Mouse (Mus musculus) CH12.LX (cell line): Measurements from ENCODE around the gene Nfia. TPM values are rescaled to one million over a fixed set of nuclear protein-coding genes. Genes with fewer than 3 reads are reported as not detected.

ENCODE experiments used
- DNase-seq: peaks from one replicate; pipeline ENCODE4 v3.0.0-alpha.2; 2013; ENCODE audit errors: extremely low read depth
- H3K27ac ChIP-seq: 2 replicates; pipeline ENCODE4 v1.5.1; 2012; ENCODE audit warnings: low read depth, mild to moderate bottlenecking, control low read depth, moderate library complexity; ENCODE audit not compliant: insufficient read depth
- H3K27me3 ChIP-seq: replicated peaks from 2 replicates; pipeline ENCODE3; 2012; ENCODE audit warnings: inconsistent platforms
- H3K36me3 ChIP-seq, 2 experiments: replicated peaks in 1 of 2; 2 replicates each; pipeline versions ENCODE3 to v1.6.1; 2012; ENCODE audit warnings: inconsistent platforms in 1 of 2, low read length in 1 of 2, mild to moderate bottlenecking in 1 of 2, mixed read lengths in 1 of 2, moderate library complexity in 1 of 2; ENCODE audit not compliant: control insufficient read depth in 1 of 2, insufficient read depth in 1 of 2
- H3K4me1 ChIP-seq, 2 experiments: 2 replicates each; pipeline ENCODE4 v1.6.1; 2012; ENCODE audit warnings: inconsistent platforms in 1 of 2, moderate library complexity in 1 of 2; ENCODE audit not compliant: insufficient read depth in 2 of 2, control insufficient read depth in 1 of 2
- H3K4me2 ChIP-seq: 2 replicates; pipeline ENCODE4 v1.6.1; 2012; ENCODE audit warnings: low read depth, mild to moderate bottlenecking, control low read depth; ENCODE audit not compliant: poor library complexity, insufficient read depth, severe bottlenecking
- H3K4me3 ChIP-seq, 3 experiments: fragments of 150-350 bp in 1 of 3; sonication (generic) in 1 of 3; replicated peaks in 1 of 3; 2 replicates each; pipeline versions ENCODE3 to v1.5.1; 2011 to 2012; ENCODE audit warnings: low read depth in 2 of 3, low read length in 2 of 3, mild to moderate bottlenecking in 2 of 3, moderate library complexity in 2 of 3, control low read depth in 1 of 3, improper control_type of control experiment in 1 of 3, inconsistent platforms in 1 of 3, mixed read lengths in 1 of 3; ENCODE audit not compliant: poor library complexity in 1 of 3
- H3K79me2 ChIP-seq: replicated peaks from 2 replicates; pipeline ENCODE4 v1.6.1; 2012; ENCODE audit warnings: mild to moderate bottlenecking, moderate library complexity; ENCODE audit not compliant: control insufficient read depth, poor library complexity, insufficient read depth, severe bottlenecking; ENCODE audit errors: extremely low read depth
- H3K9ac ChIP-seq: 2 replicates; pipeline ENCODE4 v1.6.1; 2012; ENCODE audit warnings: low read depth, mild to moderate bottlenecking, control low read depth, moderate library complexity; ENCODE audit not compliant: insufficient read depth
- H3K9me3 ChIP-seq: replicated peaks from 2 replicates; pipeline ENCODE3; 2012; ENCODE audit warnings: low read length, inconsistent platforms, mixed read lengths
- CHD2 ChIP-seq: IDR thresholded peaks from 2 replicates; pipeline ENCODE4 v1.6.1; 2011; ENCODE audit warnings: low read length, improper control_type of control experiment
- ELF1 ChIP-seq: IDR thresholded peaks from 2 replicates; pipeline ENCODE4 v1.6.1; 2014; ENCODE audit warnings: low read depth, mild to moderate bottlenecking, inconsistent platforms, low read length, improper control_type of control experiment
- HCFC1 ChIP-seq: IDR thresholded peaks from 2 replicates; pipeline ENCODE4 v1.6.1; 2012; ENCODE audit warnings: low read depth, mild to moderate bottlenecking, inconsistent platforms, low read length, improper control_type of control experiment
- JUND ChIP-seq: conservative IDR thresholded peaks from 2 replicates; pipeline ENCODE4 v1.6.1; 2011; ENCODE audit warnings: low read depth, low read length, improper control_type of control experiment
- MAX ChIP-seq: IDR thresholded peaks from 2 replicates; pipeline ENCODE4 v1.6.1; 2011; ENCODE audit warnings: low read length, improper control_type of control experiment
- MAZ ChIP-seq: IDR thresholded peaks from 2 replicates; pipeline ENCODE4 v1.6.1; 2012; ENCODE audit warnings: low read depth, mild to moderate bottlenecking, inconsistent platforms, low read length, improper control_type of control experiment, moderate library complexity
- MYC ChIP-seq: IDR thresholded peaks from 2 replicates; pipeline ENCODE4 v1.6.1; 2011; ENCODE audit warnings: low read depth, mild to moderate bottlenecking, improper control_type of control experiment, low read length
- NELFE ChIP-seq: IDR thresholded peaks from 2 replicates; pipeline ENCODE4 v1.6.1; 2011; ENCODE audit warnings: low read depth, low read length, improper control_type of control experiment
- RAD21 ChIP-seq: IDR thresholded peaks from 2 replicates; pipeline ENCODE4 v1.6.1; 2011; ENCODE audit warnings: low read depth, mild to moderate bottlenecking, low read length, improper control_type of control experiment, moderate library complexity
- USF1 ChIP-seq: IDR thresholded peaks from 2 replicates; pipeline ENCODE4 v1.6.1; 2014; ENCODE audit warnings: low read depth, mild to moderate bottlenecking, inconsistent platforms, low read length, improper control_type of control experiment
- ZMIZ1 ChIP-seq: IDR thresholded peaks from 2 replicates; pipeline ENCODE4 v1.6.1; 2012; ENCODE audit warnings: low read depth, mild to moderate bottlenecking, inconsistent platforms, low read length, improper control_type of control experiment
- ZNF384 ChIP-seq: IDR thresholded peaks from 2 replicates; pipeline ENCODE4 v1.6.1; 2012; ENCODE audit warnings: low read depth, low read length, improper control_type of control experiment, inconsistent platforms
- dilution Hi-C: fragments of 300-500 bp; cut with MboI; formaldehyde crosslinking; loops from 2 replicates; pipeline ENCODE4 v1.14.3; 2020; ENCODE audit warnings: low sequenced_read_pairs; ENCODE audit not compliant: extremely low pct_unique_long_range_greater_than_20kb, extremely low pct_ligation_motif_present
- in situ Hi-C: fragments of 300-500 bp; cut with MboI; formaldehyde crosslinking; loops from 3 replicates; pipeline ENCODE4 v1.14.3; 2019; ENCODE audit warnings: low sequenced_read_pairs, low pct_ligation_motif_present, low pct_unique_long_range_greater_than_20kb, mixed read lengths
- polyA plus RNA-seq: library from polyadenylated mRNA; unstranded; fragments of >175 nt; gene quantifications from 2 replicates; pipeline ENCODE4 v1.2.1, GENCODE M21; 2012; ENCODE audit warnings: low read depth; ENCODE audit not compliant: insufficient read length
- total RNA-seq, 2 experiments: library from RNA; depleted of rRNA; stranded (reverse); fragments of 300-350 nt in 1 of 2; fragments of >200 nt in 1 of 2; gene quantifications; 2 replicates each; pipeline ENCODE4 v1.2.3; 2012 to 2014

Gene Nfia
- total and polyA plus RNA-seq, 3 experiments: not detected

- dilution Hi-C loops: no loop called here
- no peak overlapping the region for H3K9ac ChIP-seq
- DNase-seq: no peak
These were observed 21.5 kb upstream of the Nfia start for GRCm38 (mm10) chr4:97751030-97751482.

GRCm38 (mm10) chr4:97751483-97752251, 20.9 kb upstream of the Nfia start:
- H3K27ac ChIP-seq: no peak overlapping the region
- H3K4me3 ChIP-seq: no peak overlapping the region
- no peak for TF ChIP-seq RAD21
- TF ChIP-seq ELF1: no peak
- TF ChIP-seq ZNF384: no peak
- in situ Hi-C loops: no loop called here
- no peak for DNase-seq
- no peaks in the 10 kb centered on the region for H3K36me3 ChIP-seq
- dilution Hi-C loops: no loop called here
- H3K9ac ChIP-seq: no peak overlapping the region
- H3K79me2 ChIP-seq: no peaks in the 10 kb centered on the region
- peaks cover 74% of the 10 kb centered on the region for H3K9me3 ChIP-seq
- no peaks in the 10 kb centered on the region for H3K4me1 ChIP-seq
- no peaks in the 10 kb centered on the region for H3K27me3 ChIP-seq
- no peak overlapping the region for H3K4me2 ChIP-seq

More at GRCm38 (mm10) chr4:97751030-97751482, 21.5 kb upstream of the Nfia start:
- Histone ChIP-seq H3K4me3 (no peak overlapping the region), H3K4me2 (no peak overlapping the region), H3K27me3 (no peaks in the 10 kb centered on the region), H3K4me1 (no peaks in the 10 kb centered on the region), H3K36me3 (no peaks in the 10 kb centered on the region), H3K27ac (no peak overlapping the region), H3K79me2 (no peaks in the 10 kb centered on the region), H3K9me3 (peaks cover 75% of the 10 kb centered on the region)
- no peak for TF ChIP-seq MYC
- TF ChIP-seq NELFE: no peak
- no peak for TF ChIP-seq MAZ
- TF ChIP-seq ZMIZ1: no peak
- no peak for TF ChIP-seq CHD2
- no peak for TF ChIP-seq HCFC1
- no peak for TF ChIP-seq JUND
- no peak for TF ChIP-seq USF1
- no peak for TF ChIP-seq MAX
- no peak for TF ChIP-seq ELF1
- in situ Hi-C loops: no loop called here
